Comparison of ENCODE assay signal across 10 mouse cellular contexts in genomic region chr11:22632314-22632700, GRCm38 (mm10).
DNase-seq lines count a peak whose midpoint lies in the region; ATAC-seq and TF ChIP-seq lines count a peak whose summit lies in the region.
"Had no signal": no experiment of that assay in that cellular context is flagged by ENCODE, and none has a peak within 500 bp of the region (broad histone marks: within the 10 kb centered on the region; RNA-seq: fewer than 3 reads in every experiment).

No protein-coding gene starts in this region.

- peak overlapping the region; percentile 57; the same call in 1 of the 2 replicates for H3K27ac ChIP-seq in hindbrain, embryonic 10.5 days
- H3K27ac ChIP-seq in hindbrain, embryonic 16.5 days (ENCODE audit: low read depth, low read length), result no peak overlapping the region
- H3K27ac ChIP-seq in testis, adult 2 months (ENCODE audit: control insufficient read depth, insufficient read depth, low read depth, low read length), result peak overlapping the region; percentile 50
- peak overlapping the region; percentile 83 for H3K27ac ChIP-seq in bone marrow macrophage, adult 2 months (ENCODE audit: insufficient read depth, low read depth, low read length)
- H3K27ac ChIP-seq: embryonic facial prominence, embryonic 12.5 days had no signal

- TF ChIP-seq POLR2A in testis, adult 2 months (IDR thresholded peaks at IDR 0.05; ENCODE audit: control insufficient read depth, low read depth, low read length), result no peak
- TF ChIP-seq POLR2A in bone marrow macrophage, adult 2 months (IDR thresholded peaks at IDR 0.05; ENCODE audit: borderline replicate concordance, low read depth, low read length), result no peak

- peaks cover 24% of the 10 kb centered on the region; the same call in 1 of the 2 replicates for H3K4me1 ChIP-seq in hindbrain, embryonic 10.5 days (replicated peaks)
- peaks cover 6% of the 10 kb centered on the region for H3K4me1 ChIP-seq in hindbrain, embryonic 16.5 days (ENCODE audit: control insufficient read depth, insufficient read depth, low read depth, low read length)
- peaks cover 8% of the 10 kb centered on the region for H3K4me1 ChIP-seq in testis, adult 2 months (ENCODE audit: control insufficient read depth, insufficient read depth, low read length)
- H3K4me1 ChIP-seq in bone marrow macrophage, adult 2 months (ENCODE audit: control insufficient read depth, insufficient read depth, low read length), result peaks cover 23% of the 10 kb centered on the region
- H3K4me1 ChIP-seq: embryonic facial prominence, embryonic 12.5 days had no signal

- no peak overlapping the region for H3K9ac ChIP-seq in hindbrain, embryonic 16.5 days (ENCODE audit: low read depth, low read length)
- H3K9ac ChIP-seq: embryonic facial prominence, embryonic 12.5 days had no signal

- no peaks in the 10 kb centered on the region for H3K27me3 ChIP-seq in hindbrain, embryonic 10.5 days (ENCODE audit: insufficient read depth, poor library complexity, severe bottlenecking)
- no peaks in the 10 kb centered on the region for H3K27me3 ChIP-seq in hindbrain, embryonic 16.5 days (replicated peaks; ENCODE audit: control insufficient read depth, insufficient read depth, low read length)
- H3K27me3 ChIP-seq in testis, adult 2 months (ENCODE audit: control insufficient read depth, insufficient read depth, low read length), result no peaks in the 10 kb centered on the region
- H3K27me3 ChIP-seq: embryonic facial prominence, embryonic 12.5 days had no signal

- no peak for TF ChIP-seq CTCF in testis, adult 2 months (IDR thresholded peaks at IDR 0.05; ENCODE audit: control insufficient read depth, insufficient read depth, insufficient replicate concordance, low read depth, low read length)
- no peak for TF ChIP-seq CTCF in bone marrow macrophage, adult 2 months (IDR thresholded peaks at IDR 0.05; ENCODE audit: low read depth, low read length)

- intact Hi-C loops in left cerebral cortex, postnatal 25 days (cut with DNase I), result loop anchor here (5.0 kb wide), 3 partner anchors 225 to 640 kb away; partner anchors contain the start of gene Xpo1

- no peaks in the 10 kb centered on the region for H3K9me3 ChIP-seq in hindbrain, embryonic 10.5 days
- H3K9me3 ChIP-seq in hindbrain, embryonic 16.5 days (ENCODE audit: control insufficient read depth, low read length), result no peaks in the 10 kb centered on the region
- H3K9me3 ChIP-seq: embryonic facial prominence, embryonic 12.5 days had no signal

- H3K36me3 ChIP-seq in hindbrain, embryonic 10.5 days, result no peaks in the 10 kb centered on the region
- no peaks in the 10 kb centered on the region for H3K36me3 ChIP-seq in hindbrain, embryonic 16.5 days (ENCODE audit: control insufficient read depth, insufficient read depth, low read length)
- no peaks in the 10 kb centered on the region for H3K36me3 ChIP-seq in testis, adult 2 months (ENCODE audit: control insufficient read depth, insufficient read depth, low read length)
- H3K36me3 ChIP-seq: embryonic facial prominence, embryonic 12.5 days had no signal

- no peak overlapping the region for H3K4me2 ChIP-seq in hindbrain, embryonic 16.5 days (ENCODE audit: low read length)

- DNase-seq in hindbrain, embryonic 10.5 days (ENCODE audit: low spot score), result no peak
- DNase-seq in testis, postnatal 10 days (ENCODE audit: low spot score), result no peak
- no peak for DNase-seq in left cerebral cortex, postnatal 25 days (ENCODE audit: low spot score in 2 of 2)
- DNase-seq in left cerebral cortex, adult 11 months (ENCODE audit: low spot score), result no peak
- DNase-seq: gastrocnemius, postnatal 25 days had no signal

- no peak for ATAC-seq in hindbrain, embryonic 16.5 days

- no peak overlapping the region for H3K4me3 ChIP-seq in hindbrain, embryonic 10.5 days
- H3K4me3 ChIP-seq in hindbrain, embryonic 16.5 days (ENCODE audit: low read length), result no peak overlapping the region
- no peak overlapping the region for H3K4me3 ChIP-seq in testis, adult 2 months (ENCODE audit: control insufficient read depth, low read depth, low read length)
- no peak overlapping the region for H3K4me3 ChIP-seq in bone marrow macrophage, adult 2 months (ENCODE audit: insufficient read depth, low read length)
- H3K4me3 ChIP-seq: embryonic facial prominence, embryonic 12.5 days; left cerebral cortex, adult 2 months had no signal
